Mouse (Mus musculus) cerebellum, adult 2 months (tissue): Measurements from ENCODE around the gene Sp2.

ENCODE experiments used
- CTCF ChIP-seq: fragments of 200-500 bp; IDR thresholded peaks from 2 replicates; pipeline ENCODE4 v1.5.1; 2011; ENCODE audit warnings: low read depth, mild to moderate bottlenecking, control low read depth, low read length, moderate library complexity, borderline replicate concordance; ENCODE audit not compliant: insufficient read depth
- POLR2A ChIP-seq: fragments of 200-500 bp; IDR thresholded peaks from 2 replicates; pipeline ENCODE4 v1.6.1; 2011; ENCODE audit warnings: low read length, control low read depth, borderline replicate concordance; ENCODE audit not compliant: insufficient read depth

DNA sequence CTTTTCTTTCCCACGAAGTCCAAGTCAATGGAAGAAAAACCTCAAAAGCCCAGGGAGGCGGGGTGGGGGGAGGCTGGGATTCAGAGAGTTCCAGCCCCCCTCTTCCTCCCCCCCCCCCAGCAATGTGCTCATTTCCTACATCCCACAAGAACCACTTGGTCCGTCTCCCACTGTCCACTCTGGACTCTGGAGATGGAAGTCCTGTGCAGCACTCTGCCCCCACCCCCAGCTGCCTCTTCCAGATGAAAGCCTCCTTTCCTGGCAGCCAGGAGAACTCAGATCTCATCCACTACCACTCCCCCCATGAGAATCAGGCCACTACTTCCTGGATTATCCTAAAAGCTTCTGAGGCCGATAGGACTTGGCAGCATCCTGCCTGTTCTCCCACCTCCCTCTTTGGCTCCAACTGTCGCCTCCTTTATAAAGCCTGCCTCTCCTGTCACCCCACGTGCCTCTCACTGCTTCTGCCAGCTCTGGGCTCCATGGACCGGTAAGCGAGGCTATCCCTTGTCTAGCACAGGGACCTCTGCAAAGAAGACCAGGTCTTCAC, 30.4 kb upstream of the Sp2 start, which contains the start of gene Sp6:
- TF ChIP-seq POLR2A, result no peak
- no peak for TF ChIP-seq CTCF
